8 mouse cellular contexts compared by ENCODE assay signal in genomic region chr19:46988231-46989087, GRCm38 (mm10). TPM values are rescaled to one million over a fixed set of nuclear protein-coding genes. Genes with fewer than 3 reads are reported as not detected.
DNase-seq lines count a peak whose midpoint lies in the region.

No protein-coding gene starts in this region.

- DNase-seq in embryo, embryonic 11 days = peak; percentile 16
- DNase-seq in embryo, embryonic 10.5 days (ENCODE audit: low spot score) = no peak
- DNase-seq in c-Kit-positive CD71-positive TER-119-negative erythroid progenitor cells, embryonic 14.5 days (ENCODE audit: low read depth) = peak; percentile 92
- peak; percentile 93 to 97 for DNase-seq in kidney, postnatal 25 days
- DNase-seq in ovary, postnatal 14 days (ENCODE audit: low spot score) = peak; percentile 46
- DNase-seq in layer of hippocampus, adult 8-10 months (ENCODE audit: low spot score in 2 of 2) = no peak
- DNase-seq in heart, adult 9 months (ENCODE audit: low spot score in 2 of 2) = no peak
- DNase-seq in layer of hippocampus, adult 9-10 months (ENCODE audit: low spot score) = no peak

RNA-seq across cellular contexts. Expression of gene Ina, which starts 26.0 kb away (rescaled TPM):
- 100 to 1,000 TPM; 144 to 177 (median 163) TPM for total RNA-seq in layer of hippocampus, adult 8-10 months (2022)

RNA-seq across cellular contexts. Expression of gene Nt5c2, which starts 26.5 kb away (rescaled TPM):
- 100 to 1,000 TPM in 1 of 4 experiments, 10 to 100 TPM in 3; 72.5 to 101 (median 83.1) TPM for total RNA-seq in layer of hippocampus, adult 8-10 months (2022)

Comparison
In these comparisons a context has a peak if more than half of its experiments do, and no peak if none do; other contexts are left out.
1. DNase-seq: peak in embryo, embryonic 11 days (single experiment), c-Kit-positive CD71-positive TER-119-negative erythroid progenitor cells, embryonic 14.5 days (single experiment), kidney, postnatal 25 days (2 of 2) and ovary, postnatal 14 days (single experiment); none in embryo, embryonic 10.5 days (single experiment), layer of hippocampus, adult 8-10 months (0 of 2), heart, adult 9 months (0 of 2) and layer of hippocampus, adult 9-10 months (single experiment).